Mouse (Mus musculus) lung, postnatal 36 days (tissue): ENCODE results near the gene Rps5.
A peak's percentile ranks its signal among the peaks of the same experiment; 100 is the strongest.
"Not testable (repeated sequence)": the region's sequence is repeated elsewhere in the genome, so short reads cannot be mapped to it uniquely, and the experiment has no call there.

Source experiments
- DNase-seq: peaks from one replicate; pipeline ENCODE4 v3.0.0; 2022; ENCODE audit warnings: mixed read lengths

The Rps5 gene

GRCm38 (mm10) chr7:12927693-12928589, 5.9 kb downstream of the Rps5 start:
- DNase-seq: no peak

- no peak for DNase-seq
Observed at GRCm38 (mm10) chr7:12933615-12934140, 11.6 kb downstream of the Rps5 start.

- DNase-seq: no peak
Observed at GRCm38 (mm10) chr7:12934808-12935207, 12.7 kb downstream of the Rps5 start.

GRCm38 (mm10) chr7:12937254-12937803, 15.2 kb downstream of the Rps5 start:
- not testable (repeated sequence) for DNase-seq

GRCm38 (mm10) chr7:12940599-12940998, 18.5 kb downstream of the Rps5 start:
- DNase-seq: no peak

GRCm38 (mm10) chr7:12943488-12943887, 21.4 kb downstream of the Rps5 start:
- DNase-seq: peak; percentile 62

GRCm38 (mm10) chr7:12949032-12949871, 27.2 kb downstream of the Rps5 start:
- DNase-seq: peak; percentile 98

- DNase-seq: no peak
Observed at GRCm38 (mm10) chr7:12949872-12950229, 27.8 kb downstream of the Rps5 start.

GRCm38 (mm10) chr7:12954896-12955295, 32.8 kb downstream of the Rps5 start:
- no peak for DNase-seq

GRCm38 (mm10) chr7:12957511-12957910, 35.4 kb downstream of the Rps5 start:
- no peak for DNase-seq

- no peak for DNase-seq
Observed at GRCm38 (mm10) chr7:12958948-12959347, 36.9 kb downstream of the Rps5 start.

- DNase-seq: no peak
Observed at GRCm38 (mm10) chr7:12959718-12960117, 37.6 kb downstream of the Rps5 start.

- DNase-seq: peak; percentile 73
Observed at GRCm38 (mm10) chr7:12961511-12962141, 39.5 kb downstream of the Rps5 start.

GRCm38 (mm10) chr7:12965678-12966091, 43.6 kb downstream of the Rps5 start, which contains the start of gene Zfp324:
Gene Zfp324, plus strand, starts transcription at chr7:12965838.
- DNase-seq: peak; percentile 97

GRCm38 (mm10) chr7:12966104-12966845, 44.2 kb downstream of the Rps5 start:
- peak; percentile 74 for DNase-seq

- no peak for DNase-seq
Observed at GRCm38 (mm10) chr7:12970906-12971305, 48.8 kb downstream of the Rps5 start.
